Mouse (Mus musculus) B cell, adult 2 months (primary cell): ENCODE data around the gene Hecw1.
"Not testable (repeated sequence)": the region's sequence is repeated elsewhere in the genome, so short reads cannot be mapped to it uniquely, and the experiment has no call there.

Experiments
- DNase-seq, 2 experiments: peaks; one replicate each; pipeline ENCODE4 v3.0.0; 2022

Hecw1 gene

GRCm38 (mm10) chr13:14327252-14327651 lies 195.8 kb downstream of the Hecw1 start:
- no peak for DNase-seq

- DNase-seq, result peak; percentile 1 to 2
Observed at GRCm38 (mm10) chr13:14306617-14307016, 216.4 kb downstream of the Hecw1 start.

- DNase-seq, result no peak
Observed at GRCm38 (mm10) chr13:14304103-14304502, 218.9 kb downstream of the Hecw1 start.

GRCm38 (mm10) chr13:14302921-14303320 lies 220.1 kb downstream of the Hecw1 start:
- no peak for DNase-seq

- no peak for DNase-seq
Observed at GRCm38 (mm10) chr13:14290016-14290415, 233.0 kb downstream of the Hecw1 start.

GRCm38 (mm10) chr13:14271476-14271875 lies 251.6 kb downstream of the Hecw1 start:
- no peak for DNase-seq

GRCm38 (mm10) chr13:14260939-14261338 lies 262.1 kb downstream of the Hecw1 start:
- not testable (repeated sequence) for DNase-seq

GRCm38 (mm10) chr13:14245946-14246345 lies 277.1 kb downstream of the Hecw1 start:
- DNase-seq, result no peak

- DNase-seq, result no peak
Observed at GRCm38 (mm10) chr13:14179669-14180068, 343.4 kb downstream of the Hecw1 start.

- peak; percentile 9 to 10 for DNase-seq
Observed at GRCm38 (mm10) chr13:14177989-14178388, 345.0 kb downstream of the Hecw1 start.
